Mouse (Mus musculus) cerebellum, adult 2 months (tissue): ENCODE data around the gene Capn11.

Experiments
- CTCF ChIP-seq: fragments of 200-500 bp; IDR thresholded peaks from 2 replicates; pipeline ENCODE4 v1.5.1; 2011; ENCODE audit warnings: low read depth, mild to moderate bottlenecking, control low read depth, low read length, moderate library complexity, borderline replicate concordance; ENCODE audit not compliant: insufficient read depth
- POLR2A ChIP-seq: fragments of 200-500 bp; IDR thresholded peaks from 2 replicates; pipeline ENCODE4 v1.6.1; 2011; ENCODE audit warnings: low read length, control low read depth, borderline replicate concordance; ENCODE audit not compliant: insufficient read depth

DNA sequence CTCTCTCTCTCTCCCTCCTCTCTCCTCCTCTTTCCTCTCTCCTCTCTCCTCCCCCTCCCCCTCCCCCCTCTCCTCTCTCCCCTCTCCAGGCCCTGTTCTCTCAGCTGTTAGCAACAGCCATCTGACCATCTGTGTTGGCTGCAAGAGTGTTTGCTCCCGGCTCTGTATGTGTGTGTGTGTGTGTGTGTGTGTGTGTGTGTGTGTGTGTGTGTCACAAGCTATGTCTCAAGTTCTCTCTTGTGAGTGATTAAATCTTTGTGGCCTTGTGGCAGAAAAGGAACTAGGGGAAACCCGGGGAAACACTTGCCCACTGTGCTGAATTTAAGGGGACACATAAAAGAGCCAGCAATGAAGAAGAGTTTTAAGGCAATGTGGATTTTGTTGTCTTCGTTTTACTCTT, 61.3 kb downstream of the Capn11 start:
- TF ChIP-seq CTCF (no peak), POLR2A (no peak)
